8 mouse cellular contexts compared by ENCODE assay signal in the genomic region with DNA sequence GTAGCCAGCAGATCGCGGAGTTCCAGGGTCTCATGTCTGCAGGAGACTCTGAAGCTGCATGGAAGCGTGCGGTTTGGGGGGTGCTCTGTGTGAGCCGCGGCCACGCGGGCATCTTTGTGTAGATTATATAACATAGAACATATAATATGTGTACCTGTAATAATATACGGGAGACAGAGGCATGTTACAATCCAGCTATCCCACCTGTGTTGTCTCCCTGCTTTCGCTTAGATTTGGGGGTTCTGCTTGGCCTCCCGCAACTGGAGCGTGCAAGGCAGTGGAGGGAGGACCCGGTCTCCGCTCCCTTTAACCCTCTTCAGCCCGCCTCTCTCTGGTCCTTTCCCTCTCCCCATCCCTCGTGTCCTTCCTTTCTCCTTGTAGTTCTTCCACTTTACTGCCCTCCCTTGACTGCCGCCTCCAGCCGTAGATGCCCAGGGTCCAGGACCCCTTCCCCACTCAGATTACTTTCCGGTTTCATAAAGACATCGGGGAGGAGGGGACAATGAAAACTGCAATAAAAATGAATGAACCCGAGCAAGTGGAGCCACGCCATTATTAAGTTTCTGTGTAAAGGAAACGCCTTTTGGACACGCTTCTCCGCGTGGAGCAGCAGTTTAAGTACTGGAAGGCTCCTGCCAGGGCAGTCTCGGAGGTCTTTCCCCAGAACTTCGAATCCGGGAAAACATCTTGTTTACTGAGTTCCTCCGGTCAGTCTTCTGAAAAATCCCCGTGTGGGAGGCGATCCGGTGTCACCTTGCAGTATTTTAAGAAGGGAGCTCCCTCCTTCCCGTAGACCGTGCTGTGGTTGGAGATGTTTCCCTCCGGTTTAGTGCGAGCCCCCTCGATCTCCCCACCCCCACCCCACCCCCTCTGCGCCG. TPM values are rescaled to one million over a fixed set of nuclear protein-coding genes. Genes with fewer than 3 reads are reported as not detected.
DNase-seq lines count a peak whose midpoint lies in the region; ATAC-seq and TF ChIP-seq lines count a peak whose summit lies in the region.

No protein-coding gene starts in this region.

- ATAC-seq in kidney, postnatal 0 days (replicated peaks; ENCODE audit: low FRiP score, low read depth): peak; percentile 59
- no peak for ATAC-seq in liver, embryonic 13.5 days (ENCODE audit: low read depth)
- peak; percentile 42; the same call in 1 of the 2 replicates for ATAC-seq in neural tube, embryonic 15.5 days (ENCODE audit: low FRiP score)

- peak overlapping the region; percentile 87 for H3K4me2 ChIP-seq in kidney, postnatal 0 days (ENCODE audit: low read length)
- peak overlapping the region; percentile 93 for H3K4me2 ChIP-seq in liver, embryonic 13.5 days
- H3K4me2 ChIP-seq in neural tube, embryonic 15.5 days: peak overlapping the region; percentile 71

- H3K4me3 ChIP-seq in cortical plate, adult 2 months (ENCODE audit: insufficient read depth, low read length): peak overlapping the region; percentile 97
- H3K4me3 ChIP-seq in kidney, postnatal 0 days (replicated peaks; ENCODE audit: low read depth, low read length): peak overlapping the region; percentile 87
- peak overlapping the region; percentile 82 for H3K4me3 ChIP-seq in liver, embryonic 13.5 days (replicated peaks)
- H3K4me3 ChIP-seq in neural tube, embryonic 15.5 days (replicated peaks): peak overlapping the region; percentile 61

- TF ChIP-seq POLR2A in cortical plate, adult 2 months (IDR thresholded peaks at IDR 0.05; ENCODE audit: extremely low read depth, insufficient read depth, low read length): 0 out of 2 replicates have a peak, but pooled peaks have one; percentile 17

- DNase-seq in 416B (ENCODE audit: low read depth): peak; percentile 73
- DNase-seq in Muller cell, postnatal 12 days (ENCODE audit: inconsistent ontology term): peak; percentile 66
- peak; percentile 25 for DNase-seq in heart, adult 8-10 months (ENCODE audit: low spot score)
- DNase-seq in kidney, postnatal 0 days (ENCODE audit: low spot score): peak; percentile 87
- DNase-seq in liver, embryonic 13.5 days: peak; percentile 38
- DNase-seq in yolk sac, embryonic 10.5 days (ENCODE audit: low spot score): peak; percentile 40

- H3K9ac ChIP-seq in kidney, postnatal 0 days (ENCODE audit: low read depth, low read length): peak overlapping the region; percentile 94
- H3K9ac ChIP-seq in liver, embryonic 13.5 days: peak overlapping the region; percentile 87
- H3K9ac ChIP-seq in neural tube, embryonic 15.5 days (replicated peaks): peak overlapping the region; percentile 96

- peaks cover 2% of the 10 kb centered on the region; the same call in 1 of the 2 replicates for H3K4me1 ChIP-seq in cortical plate, adult 2 months (ENCODE audit: control insufficient read depth, insufficient read depth, low read length)
- peaks cover 20% of the 10 kb centered on the region for H3K4me1 ChIP-seq in kidney, postnatal 0 days (replicated peaks; ENCODE audit: insufficient read depth, low read length)
- peaks cover 38% of the 10 kb centered on the region for H3K4me1 ChIP-seq in liver, embryonic 13.5 days (replicated peaks)
- H3K4me1 ChIP-seq in neural tube, embryonic 15.5 days: peaks cover 37% of the 10 kb centered on the region

- peak overlapping the region; percentile 34 for H3K27ac ChIP-seq in cortical plate, adult 2 months (ENCODE audit: insufficient read depth, low read length)
- H3K27ac ChIP-seq in kidney, postnatal 0 days: peak overlapping the region; percentile 96
- peak overlapping the region; percentile 74 for H3K27ac ChIP-seq in liver, embryonic 13.5 days
- peak overlapping the region; percentile 97 for H3K27ac ChIP-seq in neural tube, embryonic 15.5 days (replicated peaks)

- no peaks in the 10 kb centered on the region for H3K36me3 ChIP-seq in kidney, postnatal 0 days (ENCODE audit: insufficient read depth, low read length)
- no peaks in the 10 kb centered on the region for H3K36me3 ChIP-seq in liver, embryonic 13.5 days
- H3K36me3 ChIP-seq in neural tube, embryonic 15.5 days: no peaks in the 10 kb centered on the region

- WGBS in kidney, postnatal 0 days: under 1% methylated on average over 40 of the region's 40 CpGs
- WGBS in liver, embryonic 13.5 days (ENCODE audit: insufficient replicate concordance): 2% methylated on average over 40 of the region's 40 CpGs
- under 1% methylated on average over 40 of the region's 40 CpGs for WGBS in neural tube, embryonic 15.5 days

- TF ChIP-seq CTCF in cortical plate, adult 2 months (IDR thresholded peaks at IDR 0.05; ENCODE audit: extremely low read depth, insufficient read depth, low read length): no peak
- TF ChIP-seq CTCF in kidney, postnatal 0 days (IDR thresholded peaks at IDR 0.05; ENCODE audit: low read depth): no peak

- H3K27me3 ChIP-seq in kidney, postnatal 0 days (ENCODE audit: insufficient read depth, low read length): no peaks in the 10 kb centered on the region
- no peaks in the 10 kb centered on the region for H3K27me3 ChIP-seq in liver, embryonic 13.5 days
- no peaks in the 10 kb centered on the region for H3K27me3 ChIP-seq in neural tube, embryonic 15.5 days (replicated peaks)

- H3K9me3 ChIP-seq in kidney, postnatal 0 days (replicated peaks; ENCODE audit: low read length): no peaks in the 10 kb centered on the region
- H3K9me3 ChIP-seq in liver, embryonic 13.5 days (replicated peaks): no peaks in the 10 kb centered on the region
- H3K9me3 ChIP-seq in neural tube, embryonic 15.5 days (replicated peaks): no peaks in the 10 kb centered on the region

RNA-seq across cellular contexts. Expression of a gene that starts 0.9 kb away (rescaled TPM):
- 26.2 and 27.1 TPM in 2 replicates for polyA plus RNA-seq in cortical plate, adult 2 months (2012; rRNA removed)
- 1 to 10 TPM in 2 of 4 experiments, under 1 TPM in 2; 0.40 to 1.1 (median 0.92) TPM for total RNA-seq in heart, adult 8-10 months (2022)
- polyA plus RNA-seq in kidney, postnatal 0 days (2015; fragmentation: Nextera tagmentation; extraction: Ambion mirVana): 34.2 and 37.0 TPM in 2 replicates
- 10.4 and 12.3 TPM in 2 replicates for polyA plus RNA-seq in liver, embryonic 13.5 days (2015; fragmentation: Nextera tagmentation; extraction: Ambion mirVana)
- polyA plus RNA-seq in neural tube, embryonic 15.5 days (2015; fragmentation: Nextera tagmentation; extraction: Ambion mirVana): 41.6 and 43.7 TPM in 2 replicates

Comparison
In these comparisons a context has a peak if more than half of its experiments do, and no peak if none do; other contexts are left out.
1. DNase-seq: peak in every context shown above with its lines; median percentile 87 in kidney, postnatal 0 days; 73 in 416B; 66 in Muller cell, postnatal 12 days; 40 in yolk sac, embryonic 10.5 days; 38 in liver, embryonic 13.5 days; 25 in heart, adult 8-10 months.
2. H3K27ac ChIP-seq: peak in every context shown above with its lines; median percentile 97 in neural tube, embryonic 15.5 days; 96 in kidney, postnatal 0 days; 74 in liver, embryonic 13.5 days; 34 in cortical plate, adult 2 months.